Mouse (Mus musculus) urinary bladder, postnatal 36 days (tissue): ENCODE data around the gene Kif13a.

Experiments used
- DNase-seq, 2 experiments: peaks; one replicate each; pipeline ENCODE4 v3.0.0; 2022; ENCODE audit warnings: low spot score in 2 of 2, mixed read lengths in 1 of 2

The Kif13a gene

GRCm38 (mm10) chr13:46838551-46838950, 91.1 kb downstream of the Kif13a start:
- no peak for DNase-seq

GRCm38 (mm10) chr13:46835351-46835750, 94.3 kb downstream of the Kif13a start:
- no peak for DNase-seq

DNA sequence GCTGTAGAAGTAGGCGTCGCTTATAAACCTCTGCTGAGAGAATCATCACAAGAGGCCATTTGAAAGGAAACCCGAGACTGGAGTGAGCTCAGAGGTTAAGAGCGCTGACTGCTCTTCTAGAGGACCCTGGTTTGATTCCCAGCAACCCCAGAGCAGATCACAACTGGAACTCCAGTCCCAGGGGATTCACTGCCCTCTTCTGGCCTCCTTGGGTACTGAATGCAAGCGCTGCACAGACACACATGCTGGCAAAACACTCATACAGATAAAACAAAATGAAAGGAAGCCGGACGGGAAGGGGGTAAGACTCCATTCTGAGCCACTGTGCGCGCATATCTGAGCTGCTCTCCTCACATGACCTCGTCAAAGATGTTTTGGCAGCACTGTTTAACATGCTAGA, 94.9 kb downstream of the Kif13a start:
- DNase-seq, result no peak

- no peak for DNase-seq
Observed at GRCm38 (mm10) chr13:46833586-46833985, 96.1 kb downstream of the Kif13a start.

GRCm38 (mm10) chr13:46832956-46833355, 96.7 kb downstream of the Kif13a start:
- no peak for DNase-seq

DNA sequence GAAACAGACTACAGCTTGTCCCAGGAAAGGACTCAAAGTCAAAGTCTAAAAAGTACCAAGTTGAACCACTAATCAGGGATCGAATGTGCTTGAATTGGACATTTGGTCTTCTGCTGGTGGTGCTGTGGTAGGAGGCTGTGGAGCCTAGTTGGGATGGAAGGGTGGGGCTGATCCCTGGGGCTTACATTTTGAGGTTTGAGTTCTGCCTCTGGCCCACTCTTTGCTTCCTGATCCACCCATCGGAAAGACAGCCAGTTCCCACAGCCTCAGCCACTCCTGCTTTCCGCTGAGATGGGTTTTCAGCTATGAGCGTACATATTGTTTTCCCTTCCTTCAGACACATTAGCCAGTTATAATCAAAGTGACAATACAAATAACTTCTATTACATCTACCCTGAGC, 106.4 kb downstream of the Kif13a start:
- no peak for DNase-seq

GRCm38 (mm10) chr13:46822200-46822599, 107.5 kb downstream of the Kif13a start:
- DNase-seq, result no peak

DNA sequence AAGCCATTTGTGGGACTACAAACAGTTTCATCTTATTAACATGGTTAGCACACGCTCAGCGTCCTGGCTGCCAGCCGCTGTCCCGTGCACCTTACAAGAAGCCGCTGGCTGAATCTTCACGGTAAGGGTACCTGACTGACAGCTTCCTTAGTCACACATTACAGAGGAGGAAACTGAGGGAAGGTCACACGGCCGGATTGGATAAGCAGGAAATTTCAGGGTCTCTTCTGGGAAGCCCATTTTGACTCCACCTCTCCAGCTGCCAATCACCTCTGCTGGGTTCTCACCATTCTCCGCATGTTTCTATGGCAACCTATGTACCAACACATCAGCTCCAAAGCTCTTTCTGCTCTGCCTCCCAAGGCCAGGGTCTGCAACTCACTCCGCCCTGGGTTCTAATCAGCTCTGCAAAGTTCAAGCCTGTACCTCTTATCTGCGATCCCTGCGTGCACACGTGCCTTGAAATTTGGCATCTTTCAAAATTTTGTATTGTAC, 109.9 kb downstream of the Kif13a start:
- DNase-seq, result no peak

DNA sequence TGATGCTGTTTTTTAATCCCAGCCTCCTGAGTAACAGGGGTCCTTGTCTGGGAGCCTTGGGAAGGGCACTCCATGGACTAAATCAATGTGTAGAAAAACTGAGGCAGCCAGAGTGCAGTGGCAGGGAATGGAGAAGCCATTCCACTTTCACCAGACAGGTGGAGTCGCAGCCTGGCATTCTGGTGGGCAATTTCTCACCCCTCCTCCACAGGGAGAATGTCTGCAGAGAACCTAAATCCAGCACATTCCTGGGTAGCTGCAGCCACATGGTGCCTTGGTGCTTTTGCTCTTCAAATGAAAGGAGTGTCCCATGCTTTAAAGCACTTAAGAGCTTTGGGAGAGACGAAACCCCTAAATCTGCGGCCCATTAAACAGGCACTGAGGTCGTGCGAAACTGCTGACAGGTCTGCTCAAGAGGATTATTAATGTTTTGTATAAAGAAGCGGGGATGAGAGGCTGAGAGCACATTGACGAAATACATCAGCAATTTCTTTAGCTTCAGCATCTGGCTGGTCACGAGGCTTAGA, 110.4 kb downstream of the Kif13a start:
- no peak for DNase-seq

DNA sequence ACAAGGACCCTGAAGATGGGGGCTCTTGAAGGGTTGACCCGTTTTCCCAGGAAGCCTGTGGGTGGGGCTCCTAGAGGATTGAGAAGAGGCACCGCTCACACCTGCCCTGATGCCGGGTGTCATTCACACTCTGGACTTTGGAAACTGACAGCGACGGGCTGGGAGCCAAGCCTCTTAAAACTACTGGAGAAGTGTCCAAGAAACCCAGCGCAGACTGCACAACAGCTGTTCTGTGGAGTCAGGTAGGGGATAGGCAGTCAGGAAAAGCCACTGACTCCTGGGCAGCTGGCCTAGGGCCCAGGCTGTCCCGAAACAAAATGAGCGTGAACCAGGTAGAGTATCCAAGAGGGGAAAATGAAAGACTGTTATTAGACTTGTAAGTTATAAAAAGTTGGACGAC, 111.3 kb downstream of the Kif13a start:
- no peak for DNase-seq

- no peak for DNase-seq
Observed at GRCm38 (mm10) chr13:46812648-46813184, 117.0 kb downstream of the Kif13a start.

GRCm38 (mm10) chr13:46811696-46812095, 118.0 kb downstream of the Kif13a start:
- DNase-seq, result no peak

DNA sequence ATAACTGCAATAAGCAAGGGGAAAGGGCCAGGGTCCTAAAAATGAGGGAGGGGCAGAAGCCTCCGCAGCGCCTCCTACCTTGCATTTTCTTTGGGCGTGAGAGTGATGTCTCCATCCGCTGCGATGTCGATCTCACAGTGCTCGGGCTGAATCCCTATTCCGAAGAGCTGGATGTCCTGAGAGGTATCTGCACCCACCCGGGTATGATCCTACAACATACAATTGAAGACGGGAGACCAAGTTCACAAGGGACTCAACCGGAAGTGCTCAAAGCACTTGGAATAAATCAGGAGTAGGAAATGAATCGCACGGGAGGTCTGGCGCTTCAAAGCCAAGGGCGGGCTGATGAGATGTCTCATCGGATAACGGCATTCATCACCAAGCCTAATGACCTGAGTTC, 119.1 kb downstream of the Kif13a start:
- no peak for DNase-seq

DNA sequence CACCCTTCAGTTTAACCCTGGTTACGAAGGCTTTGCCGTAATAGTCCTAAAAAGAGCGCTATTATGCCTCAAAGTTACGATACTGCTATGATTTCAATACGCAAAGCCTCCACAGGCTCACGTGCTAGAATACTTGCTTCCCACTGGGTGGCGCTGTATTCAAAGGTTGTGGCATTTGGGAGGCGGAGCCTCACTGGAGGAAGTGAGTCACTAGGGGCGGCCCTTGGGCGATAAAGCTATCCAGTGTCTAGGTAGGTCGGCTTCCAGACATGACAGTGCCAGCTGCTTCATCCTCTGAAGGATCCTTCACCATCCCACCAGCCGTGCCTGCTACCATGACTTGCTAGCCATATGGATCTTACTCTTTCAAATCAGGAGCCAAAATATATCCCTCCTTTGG, 119.6 kb downstream of the Kif13a start:
- peak; percentile 29 to 41 for DNase-seq

DNA sequence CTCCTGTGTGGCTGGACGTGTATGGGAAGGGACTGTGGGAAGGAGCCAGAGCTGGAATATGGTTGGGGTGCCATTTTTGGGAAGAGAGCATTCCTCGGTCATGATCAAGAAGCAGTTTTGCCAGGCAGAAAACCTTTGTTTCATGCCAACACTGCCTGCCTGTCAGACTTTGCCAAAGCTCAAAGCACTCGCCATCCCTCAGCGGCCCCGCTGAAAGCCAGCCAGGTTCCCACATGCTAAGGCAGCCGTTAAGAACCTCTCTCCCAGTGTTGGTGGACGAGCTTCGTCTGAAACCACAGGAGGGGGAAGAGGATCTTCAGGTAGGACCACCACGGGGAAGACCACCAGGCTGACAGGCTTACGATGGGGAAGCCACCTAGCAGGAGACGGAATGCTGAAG, 121.8 kb downstream of the Kif13a start:
- no peak for DNase-seq

- no peak for DNase-seq
Observed at GRCm38 (mm10) chr13:46801196-46801595, 128.5 kb downstream of the Kif13a start.

DNA sequence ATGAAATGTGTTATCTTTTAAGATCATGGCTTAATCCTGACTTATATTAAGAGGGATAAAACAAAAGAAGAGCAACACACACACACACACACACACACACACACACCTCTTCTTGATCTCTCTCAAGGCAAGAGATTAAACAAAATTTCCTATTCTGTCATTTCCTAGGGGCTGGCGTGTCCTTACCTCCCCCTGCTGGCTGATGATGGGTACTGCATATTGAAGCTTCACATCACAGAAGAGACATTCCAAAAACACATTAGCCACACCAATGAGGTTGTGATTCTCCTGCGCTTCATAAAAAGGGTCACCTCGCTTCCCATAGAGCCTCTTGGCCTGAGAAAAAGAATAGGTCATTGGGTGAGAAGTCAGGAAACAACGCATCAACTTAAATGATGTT, 131.5 kb downstream of the Kif13a start:
- no peak for DNase-seq

GRCm38 (mm10) chr13:46796381-46796780, 133.3 kb downstream of the Kif13a start:
- no peak for DNase-seq

- no peak for DNase-seq
Observed at GRCm38 (mm10) chr13:46793824-46794223, 135.8 kb downstream of the Kif13a start.

DNA sequence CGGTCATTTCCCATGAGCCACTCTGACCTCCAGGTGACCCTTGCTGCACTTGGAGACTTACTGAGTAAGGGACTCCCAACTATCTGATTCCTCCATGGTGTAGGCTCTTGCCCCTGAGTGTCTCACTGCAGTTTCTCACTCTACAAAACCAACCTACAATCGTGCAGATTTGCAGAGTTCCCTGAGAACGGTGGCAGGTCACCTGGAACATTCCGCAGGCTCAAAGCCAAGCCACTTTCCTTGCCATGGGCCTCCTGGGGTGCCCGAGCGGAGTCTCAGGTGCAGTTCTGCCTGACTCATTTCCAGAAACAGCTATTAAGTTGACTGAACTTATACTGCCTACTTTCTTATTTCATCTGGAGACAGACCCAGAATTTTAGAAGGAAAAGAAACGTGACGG, 141.2 kb downstream of the Kif13a start:
- DNase-seq, result no peak

GRCm38 (mm10) chr13:46786836-46787235, 142.8 kb downstream of the Kif13a start:
- no peak for DNase-seq

DNA sequence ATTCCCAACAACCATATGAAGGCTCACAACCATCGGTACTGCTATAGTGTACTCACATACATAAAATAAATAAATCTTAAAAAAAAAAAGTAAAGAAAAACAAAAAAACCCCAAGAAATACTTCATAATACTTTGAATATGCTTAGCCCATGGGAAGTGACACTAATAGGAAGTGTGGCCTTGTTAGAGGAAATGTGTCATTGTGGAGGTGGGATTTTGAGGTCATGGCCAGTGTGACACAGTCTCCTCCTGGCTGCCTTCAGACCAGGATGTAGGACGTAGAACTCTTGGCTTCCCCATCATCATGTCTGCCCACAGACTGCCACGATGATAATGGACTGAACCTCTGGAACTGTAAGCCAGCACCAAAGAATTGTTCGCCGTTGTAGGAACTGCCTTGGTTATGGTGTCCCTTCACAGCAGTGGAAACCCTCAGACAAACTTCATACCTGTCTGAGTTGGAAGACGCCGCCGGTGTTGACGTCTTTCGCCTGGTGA, 143.6 kb downstream of the Kif13a start:
- no peak for DNase-seq

DNA sequence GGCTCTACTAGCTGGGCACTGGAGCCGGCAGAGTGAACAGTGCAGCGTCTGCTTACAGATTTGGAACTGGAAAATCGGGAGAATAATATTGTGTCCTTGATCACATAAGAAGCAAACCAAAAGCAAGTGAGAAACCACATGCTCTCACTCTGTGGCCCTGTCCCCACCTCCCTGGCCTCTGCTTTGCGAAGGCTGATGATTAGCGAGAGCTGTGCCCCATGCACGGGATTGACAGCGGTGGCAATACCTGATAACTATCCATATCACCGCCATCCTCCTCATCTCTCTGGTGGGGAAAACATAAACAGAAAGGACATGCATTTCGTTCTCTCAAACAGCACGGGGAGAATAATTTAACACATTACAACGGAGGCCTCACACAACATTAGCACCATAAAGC, 149.3 kb downstream of the Kif13a start:
- DNase-seq, result no peak

GRCm38 (mm10) chr13:46779831-46780230, 149.8 kb downstream of the Kif13a start:
- no peak for DNase-seq
